Mouse (Mus musculus) thymus, adult 2 months (tissue): ENCODE data around the gene Sgce. TPM values are rescaled to one million over a fixed set of nuclear protein-coding genes. Genes with fewer than 3 reads are reported as not detected.

ENCODE experiments used
- DNase-seq: peaks from one replicate; pipeline ENCODE4 v3.0.0; 2021
- H3K27ac ChIP-seq: fragments of 200-500 bp; 2 replicates; pipeline ENCODE4 v1.5.1; 2012; ENCODE audit warnings: low read length, control low read depth; ENCODE audit not compliant: control insufficient read depth, insufficient read depth
- H3K27me3 ChIP-seq: fragments of 200-500 bp; 2 replicates; pipeline ENCODE4 v1.6.1; 2012; ENCODE audit warnings: mild to moderate bottlenecking, low read length, moderate library complexity, mixed read lengths; ENCODE audit not compliant: control insufficient read depth, insufficient read depth
- H3K36me3 ChIP-seq: fragments of 200-500 bp; 2 replicates; pipeline ENCODE4 v1.6.1; 2012; ENCODE audit warnings: mild to moderate bottlenecking, low read length, moderate library complexity; ENCODE audit not compliant: control insufficient read depth, insufficient read depth
- H3K4me1 ChIP-seq: fragments of 200-500 bp; replicated peaks from 2 replicates; pipeline ENCODE4 v1.6.1; 2012; ENCODE audit warnings: low read length; ENCODE audit not compliant: control insufficient read depth, insufficient read depth
- H3K4me3 ChIP-seq: fragments of 200-500 bp; 2 replicates; pipeline ENCODE4 v1.5.1; 2012; ENCODE audit warnings: mild to moderate bottlenecking, low read length, control low read depth, moderate library complexity; ENCODE audit not compliant: control insufficient read depth, insufficient read depth
- CTCF ChIP-seq: fragments of 200-500 bp; IDR thresholded peaks from 2 replicates; pipeline ENCODE4 v1.5.1; 2012; ENCODE audit warnings: mild to moderate bottlenecking, control low read depth, low read length, moderate library complexity, borderline replicate concordance; ENCODE audit not compliant: control insufficient read depth, poor library complexity, insufficient read depth; ENCODE audit errors: extremely low read depth
- POLR2A ChIP-seq: fragments of 200-500 bp; IDR thresholded peaks from 2 replicates; pipeline ENCODE4 v1.6.1; 2012; ENCODE audit warnings: mild to moderate bottlenecking, low read length, control low read depth, moderate library complexity; ENCODE audit not compliant: control insufficient read depth, poor library complexity, insufficient read depth; ENCODE audit errors: extremely low read depth
- WGBS: fragments of 180-500 bp; shearing (Covaris S2); methylation state at CpG from one replicate; pipeline ENCODE4 v1.1.7; 2018; 5-methylcytosine and 5-hydroxymethylcytosine counted together
- polyA plus RNA-seq: library from polyadenylated mRNA; depleted of rRNA; stranded (reverse); fragments of >200 nt; gene quantifications from 2 replicates; pipeline ENCODE4 v1.2.3, GENCODE M21; 2012

The Sgce gene
- polyA plus RNA-seq, 1 experiment: 2.7 TPM

DNA sequence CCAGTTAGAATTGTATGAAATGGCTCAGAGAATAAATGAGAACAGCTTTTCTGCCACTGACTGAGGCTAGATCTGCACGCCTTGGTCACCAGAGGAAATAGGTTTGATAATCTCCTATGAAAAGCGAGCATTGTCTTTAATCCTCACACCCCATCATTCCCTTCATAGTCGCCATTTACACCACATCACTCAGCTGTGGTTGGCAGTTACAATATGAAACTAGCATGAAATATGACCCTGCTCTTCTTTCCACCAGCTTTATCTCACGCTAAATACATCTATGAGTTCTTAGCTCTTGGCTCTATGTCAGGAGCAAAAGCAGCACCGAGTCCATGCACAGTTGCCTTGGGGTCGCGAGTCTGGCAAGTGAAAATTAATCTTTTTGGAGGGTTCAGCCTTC lies 43.1 kb downstream of the Sgce start:
- H3K27ac ChIP-seq: no peak overlapping the region
- no peak overlapping the region for H3K4me3 ChIP-seq
- DNase-seq: no peak
- H3K36me3 ChIP-seq: no peaks in the 10 kb centered on the region
- no peaks in the 10 kb centered on the region for H3K27me3 ChIP-seq
- TF ChIP-seq CTCF (no peak), POLR2A (no peak)
- no peaks in the 10 kb centered on the region for H3K4me1 ChIP-seq
- 61% methylated on average over 7 of the region's 7 CpGs for WGBS

DNA sequence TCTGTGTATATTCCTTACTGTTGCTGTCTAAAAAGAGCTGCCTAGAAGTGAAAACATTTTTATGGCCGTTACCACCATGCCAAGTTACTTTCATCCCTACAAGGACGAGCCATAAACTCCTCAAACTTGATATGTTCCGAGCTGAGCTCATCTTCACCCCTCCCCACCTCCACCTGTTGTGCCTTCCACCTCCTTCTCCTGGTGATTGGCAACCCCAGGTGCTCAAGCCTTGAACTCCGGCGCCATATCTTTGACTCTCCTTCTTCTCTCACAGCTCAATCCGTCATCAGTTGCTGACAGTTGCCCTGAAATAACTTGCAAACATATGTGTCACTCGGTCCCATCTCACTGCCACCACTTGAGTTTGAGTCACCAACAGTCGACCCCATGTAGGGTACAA lies 45.4 kb downstream of the Sgce start:
- no peak for TF ChIP-seq CTCF
- no peak for TF ChIP-seq POLR2A
- Histone ChIP-seq H3K4me3 (no peak overlapping the region), H3K27me3 (no peaks in the 10 kb centered on the region), H3K36me3 (no peaks in the 10 kb centered on the region), H3K4me1 (no peaks in the 10 kb centered on the region), H3K27ac (no peak overlapping the region)
- 90% methylated on average over 8 of the region's 8 CpGs for WGBS
- DNase-seq: no peak

DNA sequence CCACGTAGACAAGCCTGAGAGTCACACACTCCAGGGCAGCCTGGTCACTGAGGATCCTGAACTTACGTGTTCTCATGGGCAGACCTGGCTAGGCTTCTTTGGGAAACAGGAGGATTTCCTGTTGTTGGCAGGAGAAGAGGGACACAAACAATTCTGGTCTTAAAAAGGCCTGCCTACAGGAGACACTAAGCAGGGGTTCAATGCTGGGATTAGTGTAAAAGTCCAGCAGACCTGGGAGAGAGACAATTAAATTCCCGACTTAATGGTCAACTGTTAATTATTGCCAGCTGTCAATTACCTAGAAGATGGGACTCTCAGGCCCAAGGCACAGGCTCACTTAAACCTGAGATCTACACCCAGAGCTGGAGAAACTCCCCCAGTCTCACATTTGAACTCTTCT lies 51.2 kb downstream of the Sgce start:
- WGBS: 95% methylated on average over 3 of the region's 3 CpGs
- Histone ChIP-seq H3K4me3 (no peak overlapping the region), H3K4me1 (no peaks in the 10 kb centered on the region), H3K27me3 (no peaks in the 10 kb centered on the region), H3K36me3 (no peaks in the 10 kb centered on the region), H3K27ac (no peak overlapping the region)
- DNase-seq: no peak
- TF ChIP-seq POLR2A (no peak), CTCF (no peak)

DNA sequence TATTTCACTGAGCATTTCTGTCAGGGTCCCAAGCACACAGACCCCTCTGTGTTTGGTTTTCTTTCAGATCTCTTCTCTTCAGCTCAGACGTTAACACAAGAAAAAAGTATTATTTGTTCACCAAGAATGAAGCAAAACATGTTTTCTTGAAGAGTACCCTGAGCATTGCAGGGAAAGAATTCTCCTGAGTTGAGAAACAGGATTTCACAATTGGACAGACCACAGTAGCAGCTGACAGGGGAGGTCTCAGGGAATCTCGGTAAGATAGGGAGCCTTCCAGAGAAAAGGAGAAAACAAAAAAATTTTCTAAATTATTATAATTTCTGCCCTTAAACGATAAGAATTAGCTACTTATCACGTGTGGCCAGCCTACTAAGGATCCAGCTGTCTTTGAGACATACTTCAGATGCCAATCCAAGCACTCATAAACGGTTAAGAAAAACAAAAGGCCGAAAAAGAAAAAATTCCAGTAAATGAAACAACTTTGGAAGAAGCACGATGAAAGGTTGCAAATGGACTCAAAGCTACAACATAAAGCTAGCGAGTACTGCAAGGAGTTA lies 52.3 kb downstream of the Sgce start:
- 87% methylated on average over 8 of the region's 8 CpGs for WGBS
- Histone ChIP-seq H3K4me3 (no peak overlapping the region), H3K27ac (no peak overlapping the region), H3K4me1 (no peaks in the 10 kb centered on the region), H3K27me3 (no peaks in the 10 kb centered on the region), H3K36me3 (no peaks in the 10 kb centered on the region)
- no peak for DNase-seq
- TF ChIP-seq CTCF (no peak), POLR2A (no peak)

DNA sequence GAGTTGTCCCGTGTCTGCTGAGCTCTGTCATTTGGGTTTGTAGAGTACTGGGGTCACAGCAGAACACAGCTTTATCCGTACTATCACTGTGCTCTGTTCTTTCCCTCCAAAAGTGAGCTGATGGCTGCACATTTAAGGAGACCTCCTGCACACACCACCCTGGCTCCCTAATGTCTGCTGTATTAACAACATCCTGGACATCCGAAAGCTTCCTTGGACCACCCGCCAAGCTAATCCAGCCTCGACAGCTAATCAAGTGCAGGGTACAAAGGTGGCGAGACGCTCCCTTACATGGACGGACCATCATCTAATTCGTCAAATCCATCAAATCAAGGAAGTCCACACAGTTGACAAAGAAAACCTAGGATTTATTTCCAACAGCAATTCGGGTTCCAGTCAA lies 53.5 kb downstream of the Sgce start:
- Histone ChIP-seq H3K4me3 (no peak overlapping the region), H3K4me1 (no peaks in the 10 kb centered on the region), H3K36me3 (no peaks in the 10 kb centered on the region), H3K27me3 (no peaks in the 10 kb centered on the region), H3K27ac (no peak overlapping the region)
- 95% methylated on average over 10 of the region's 10 CpGs for WGBS
- DNase-seq: no peak
- TF ChIP-seq CTCF (no peak), POLR2A (no peak)

DNA sequence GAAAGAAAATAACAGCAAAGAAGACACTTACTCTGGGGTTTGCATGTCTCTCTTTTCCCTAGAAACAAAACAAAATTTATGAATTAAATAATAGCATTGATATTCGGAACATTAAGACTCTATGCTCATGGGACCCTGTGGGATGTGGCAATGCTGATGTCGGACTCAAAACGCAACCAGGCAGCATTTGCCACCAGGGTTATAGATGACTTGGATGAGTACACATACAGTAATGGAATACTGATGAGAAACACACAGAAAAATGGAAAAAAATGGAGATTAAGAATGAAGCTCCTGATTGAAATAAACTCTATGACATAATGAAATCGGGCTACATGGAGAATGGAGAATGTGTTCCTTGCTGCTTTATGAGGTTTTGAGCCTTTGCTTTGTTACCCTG lies 56.6 kb downstream of the Sgce start:
- no peak for DNase-seq
- H3K4me1 ChIP-seq: no peaks in the 10 kb centered on the region
- no peaks in the 10 kb centered on the region for H3K27me3 ChIP-seq
- H3K36me3 ChIP-seq: no peaks in the 10 kb centered on the region
- H3K27ac ChIP-seq: no peak overlapping the region
- TF ChIP-seq CTCF: no peak
- no peak for TF ChIP-seq POLR2A
- H3K4me3 ChIP-seq: no peak overlapping the region
- WGBS: 94% methylated on average over 4 of the region's 4 CpGs

DNA sequence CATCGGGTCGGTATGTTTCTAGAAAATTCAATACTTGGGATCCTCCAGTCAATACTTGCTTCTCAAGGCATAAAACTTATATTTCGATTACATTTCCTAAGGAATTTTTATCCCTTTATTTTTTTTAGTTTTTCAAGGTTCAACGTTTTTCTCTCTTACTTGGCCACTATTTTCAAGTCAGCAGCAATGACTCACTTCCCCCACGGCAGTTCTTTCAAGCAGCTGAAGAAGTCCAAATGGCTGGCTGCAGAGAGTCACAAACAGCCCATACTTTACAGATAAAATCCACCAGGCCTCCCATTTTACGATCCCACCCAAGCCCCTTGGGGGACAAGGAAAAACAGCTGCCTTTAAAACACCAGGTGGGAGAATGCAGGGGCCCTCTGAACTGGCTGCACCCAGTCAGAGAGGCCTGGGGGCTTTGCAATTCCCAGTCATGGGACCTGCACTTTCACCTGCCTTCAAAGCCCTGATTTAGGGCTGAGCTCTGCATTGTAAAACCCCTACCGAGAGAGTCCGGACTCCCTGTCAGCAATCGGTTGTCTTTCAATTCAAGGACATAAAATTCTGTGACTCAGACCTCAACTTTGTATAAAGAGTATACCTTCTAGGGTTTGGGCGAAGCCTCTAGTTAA lies 62.2 kb downstream of the Sgce start:
- 75% methylated on average over 10 of the region's 10 CpGs for WGBS
- Histone ChIP-seq H3K4me1 (no peaks in the 10 kb centered on the region), H3K4me3 (no peak overlapping the region), H3K27ac (no peak overlapping the region), H3K27me3 (no peaks in the 10 kb centered on the region), H3K36me3 (no peaks in the 10 kb centered on the region)
- no peak for DNase-seq
- TF ChIP-seq POLR2A: no peak
- TF ChIP-seq CTCF: no peak
